Comparison of ENCODE assay signal across 13 mouse cellular contexts in the genomic region with DNA sequence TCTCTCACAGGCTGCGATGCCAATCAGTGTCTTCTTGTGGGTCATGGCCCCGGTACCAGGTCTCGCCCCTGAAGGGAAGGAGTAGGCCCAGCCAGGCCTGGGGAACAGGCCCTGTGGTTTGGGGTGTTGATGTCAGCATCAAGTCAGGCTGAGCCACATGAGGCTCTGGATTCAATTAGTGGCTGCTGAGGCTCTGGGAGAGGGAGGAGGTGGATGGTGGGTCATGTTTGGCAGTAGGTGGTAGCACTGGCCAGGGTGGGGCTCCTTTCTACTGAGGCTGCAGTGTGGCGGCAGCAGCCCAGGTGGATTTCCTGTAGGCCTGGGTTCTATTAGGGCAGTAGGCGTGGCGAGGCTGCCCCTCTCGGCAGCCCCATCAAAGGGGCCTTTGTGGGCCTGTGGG. TPM values are rescaled to one million over a fixed set of nuclear protein-coding genes. Genes with fewer than 3 reads are reported as not detected.
DNase-seq lines count a peak whose midpoint lies in the region; ATAC-seq and TF ChIP-seq lines count a peak whose summit lies in the region.
"Had no signal": no experiment of that assay in that cellular context is flagged by ENCODE, and none has a peak within 500 bp of the region (broad histone marks: within the 10 kb centered on the region; RNA-seq: fewer than 3 reads in every experiment).

No protein-coding gene starts in this region.

- no peak overlapping the region for H3K27ac ChIP-seq in liver, postnatal 0 days (ENCODE audit: low read depth)
- no peak overlapping the region for H3K27ac ChIP-seq in liver, embryonic 12.5 days
- H3K27ac ChIP-seq in embryonic facial prominence, embryonic 10.5 days (replicated peaks): peak overlapping the region; percentile 89
- peak overlapping the region; percentile 94 for H3K27ac ChIP-seq in limb, embryonic 14.5 days (replicated peaks; ENCODE audit: low read depth, low read length)
- no peak overlapping the region for H3K27ac ChIP-seq in thymus, adult 2 months (ENCODE audit: control insufficient read depth, insufficient read depth, low read length)
- H3K27ac ChIP-seq: liver, embryonic 13.5 days had no signal

- H3K4me2 ChIP-seq in liver, postnatal 0 days (ENCODE audit: low read depth, low read length): no peak overlapping the region
- H3K4me2 ChIP-seq in liver, embryonic 12.5 days: no peak overlapping the region
- H3K4me2 ChIP-seq in limb, embryonic 14.5 days (replicated peaks; ENCODE audit: low read depth, low read length, severe bottlenecking): peak overlapping the region; percentile 31; the same call in 1 of the 2 replicates
- H3K4me2 ChIP-seq: liver, embryonic 13.5 days had no signal

- TF ChIP-seq EP300 in liver, postnatal 0 days (IDR thresholded peaks at IDR 0.05; ENCODE audit: low read depth): no peak

- peaks cover 8% of the 10 kb centered on the region for H3K4me1 ChIP-seq in liver, postnatal 0 days (ENCODE audit: insufficient read depth)
- peaks cover 18% of the 10 kb centered on the region for H3K4me1 ChIP-seq in liver, embryonic 12.5 days
- H3K4me1 ChIP-seq in embryonic facial prominence, embryonic 10.5 days: peaks cover 100% of the 10 kb centered on the region
- H3K4me1 ChIP-seq in limb, embryonic 14.5 days (ENCODE audit: control insufficient read depth, insufficient read depth, low read length): peaks cover 84% of the 10 kb centered on the region
- H3K4me1 ChIP-seq in thymus, adult 2 months (replicated peaks; ENCODE audit: control insufficient read depth, insufficient read depth, low read length): no peaks in the 10 kb centered on the region

- no peak for ATAC-seq in liver, postnatal 0 days
- no peak for ATAC-seq in liver, embryonic 12.5 days
- ATAC-seq in limb, embryonic 14.5 days (ENCODE audit: low FRiP score, low read depth): peak; percentile 84
- ATAC-seq: activated CD4-positive, CD25-positive, alpha-beta regulatory T cell, adult 4 months had no signal

- no peak for TF ChIP-seq POLR2A in limb, embryonic 14.5 days (IDR thresholded peaks at IDR 0.05; ENCODE audit: borderline replicate concordance, extremely low read depth, insufficient read depth, insufficient read length)
- no peak for TF ChIP-seq POLR2A in thymus, adult 2 months (IDR thresholded peaks at IDR 0.05; ENCODE audit: control insufficient read depth, extremely low read depth, insufficient read depth, low read length, poor library complexity)

- no peaks in the 10 kb centered on the region for H3K27me3 ChIP-seq in liver, postnatal 0 days (ENCODE audit: insufficient read depth, low read length)
- no peaks in the 10 kb centered on the region for H3K27me3 ChIP-seq in liver, embryonic 12.5 days (replicated peaks)
- H3K27me3 ChIP-seq in embryonic facial prominence, embryonic 10.5 days (replicated peaks; ENCODE audit: low read depth, poor library complexity, severe bottlenecking): no peaks in the 10 kb centered on the region
- no peaks in the 10 kb centered on the region for H3K27me3 ChIP-seq in limb, embryonic 14.5 days (ENCODE audit: control insufficient read depth, insufficient read depth, low read length)
- H3K27me3 ChIP-seq in thymus, adult 2 months (ENCODE audit: control insufficient read depth, insufficient read depth, low read length): no peaks in the 10 kb centered on the region
- H3K27me3 ChIP-seq: liver, embryonic 13.5 days had no signal

- peak; percentile 92 for DNase-seq in heart, adult 11 months
- no peak for DNase-seq in heart, adult 8-10 months (ENCODE audit: low spot score)
- no peak for DNase-seq in liver, postnatal 0 days
- DNase-seq in embryonic facial prominence, embryonic 10.5 days (ENCODE audit: low spot score): peak; percentile 92
- peak; percentile 86 for DNase-seq in limb, embryonic 14.5 days (ENCODE audit: low spot score)
- no peak for DNase-seq in thymus, adult 2 months
- no peak for DNase-seq in spleen, postnatal 36 days (ENCODE audit: low spot score in 2 of 2)
- DNase-seq: cerebellum, adult 8-10 months; kidney, postnatal 25 days; liver, embryonic 13.5 days; thymus, postnatal 36 days had no signal

- no peaks in the 10 kb centered on the region for H3K9me3 ChIP-seq in liver, postnatal 0 days (ENCODE audit: low read length)
- no peaks in the 10 kb centered on the region for H3K9me3 ChIP-seq in liver, embryonic 12.5 days (replicated peaks)
- H3K9me3 ChIP-seq in embryonic facial prominence, embryonic 10.5 days: no peaks in the 10 kb centered on the region
- H3K9me3 ChIP-seq in limb, embryonic 14.5 days (ENCODE audit: control insufficient read depth, low read length): no peaks in the 10 kb centered on the region
- H3K9me3 ChIP-seq: liver, embryonic 13.5 days had no signal

- H3K36me3 ChIP-seq in liver, postnatal 0 days (replicated peaks; ENCODE audit: insufficient read depth, low read length): peaks cover 67% of the 10 kb centered on the region
- peaks cover 77% of the 10 kb centered on the region for H3K36me3 ChIP-seq in liver, embryonic 12.5 days
- H3K36me3 ChIP-seq in embryonic facial prominence, embryonic 10.5 days (replicated peaks): peaks cover 85% of the 10 kb centered on the region
- peaks cover 67% of the 10 kb centered on the region for H3K36me3 ChIP-seq in limb, embryonic 14.5 days (ENCODE audit: control insufficient read depth, insufficient read depth, low read length)
- peaks cover 45% of the 10 kb centered on the region for H3K36me3 ChIP-seq in thymus, adult 2 months (ENCODE audit: control insufficient read depth, insufficient read depth, low read length)

- no peak for TF ChIP-seq CTCF in liver, postnatal 0 days (IDR thresholded peaks at IDR 0.05; ENCODE audit: low read depth)
- TF ChIP-seq CTCF in thymus, adult 2 months (IDR thresholded peaks at IDR 0.05; ENCODE audit: borderline replicate concordance, control insufficient read depth, extremely low read depth, insufficient read depth, low read length, poor library complexity): no peak

- 0 out of 2 replicates have a peak overlapping the region, but pooled peaks have one; percentile 16 for H3K9ac ChIP-seq in liver, postnatal 0 days (replicated peaks)
- no peak overlapping the region for H3K9ac ChIP-seq in liver, embryonic 12.5 days
- peak overlapping the region; percentile 38 for H3K9ac ChIP-seq in limb, embryonic 14.5 days (ENCODE audit: low read depth, low read length, severe bottlenecking)
- H3K9ac ChIP-seq: liver, embryonic 13.5 days had no signal

- no peak overlapping the region for H3K4me3 ChIP-seq in liver, postnatal 0 days (ENCODE audit: low read depth, low read length)
- H3K4me3 ChIP-seq in liver, embryonic 12.5 days: no peak overlapping the region
- peak overlapping the region; percentile 4; the same call in 1 of the 2 replicates for H3K4me3 ChIP-seq in embryonic facial prominence, embryonic 10.5 days
- H3K4me3 ChIP-seq in limb, embryonic 14.5 days (replicated peaks; ENCODE audit: low read length): 0 out of 2 replicates have a peak overlapping the region, but pooled peaks have one; percentile 4
- H3K4me3 ChIP-seq in thymus, adult 2 months (ENCODE audit: control insufficient read depth, insufficient read depth, low read length): no peak overlapping the region
- H3K4me3 ChIP-seq: liver, embryonic 13.5 days had no signal

- 67% methylated on average over 7 of the region's 7 CpGs for WGBS in liver, postnatal 0 days (ENCODE audit: insufficient replicate concordance)
- WGBS in liver, embryonic 12.5 days (ENCODE audit: insufficient replicate concordance): 67% methylated on average over 7 of the region's 7 CpGs
- 38% methylated on average over 7 of the region's 7 CpGs for whole genome bisulfite sequencing in embryonic facial prominence, embryonic 10.5 days
- 18% methylated on average over 7 of the region's 7 CpGs for WGBS in limb, embryonic 14.5 days
- 83% methylated on average over 7 of the region's 7 CpGs for WGBS in thymus, adult 2 months

RNA-seq across cellular contexts. Expression of gene Dnaja3, which starts 11.8 kb away (rescaled TPM):
- 100 to 1,000 TPM; 146 to 154 (median 153) TPM for total RNA-seq in heart, adult 8-10 months (2022)
- polyA plus RNA-seq in liver, postnatal 0 days (2015; fragmentation: Nextera tagmentation; extraction: Ambion mirVana): 66.0 and 70.5 TPM in 2 replicates
- polyA plus RNA-seq in liver, embryonic 12.5 days (2016; fragmentation: Nextera tagmentation; extraction: Ambion mirVana): 69.2 and 74.2 TPM in 2 replicates
- 66.6 and 66.7 TPM in 2 replicates for polyA plus RNA-seq in embryonic facial prominence, embryonic 10.5 days (2016; fragmentation: Nextera tagmentation; extraction: Ambion mirVana)
- 27.0 and 30.2 TPM in 2 replicates for polyA plus RNA-seq in limb, embryonic 14.5 days (2012; rRNA removed)
- polyA plus RNA-seq in limb, embryonic 14.5 days (2014; fragmentation: Nextera tagmentation; extraction: Ambion mirVana): 52.4 and 54.7 TPM in 2 replicates
- polyA plus RNA-seq in thymus, adult 2 months (2012; rRNA removed): 18.3 and 19.7 TPM in 2 replicates

RNA-seq across cellular contexts. Expression of gene Vasn, which starts 11.9 kb away (rescaled TPM):
- 1 to 10 TPM; 6.9 to 9.3 (median 8.1) TPM for total RNA-seq in heart, adult 8-10 months (2022)
- polyA plus RNA-seq in liver, postnatal 0 days (2015; fragmentation: Nextera tagmentation; extraction: Ambion mirVana): 1.6 and 1.9 TPM in 2 replicates
- polyA plus RNA-seq in liver, embryonic 12.5 days (2016; fragmentation: Nextera tagmentation; extraction: Ambion mirVana): 4.7 and 5.0 TPM in 2 replicates
- 14.4 and 16.2 TPM in 2 replicates for polyA plus RNA-seq in embryonic facial prominence, embryonic 10.5 days (2016; fragmentation: Nextera tagmentation; extraction: Ambion mirVana)
- 75.7 and 117 TPM in 2 replicates for polyA plus RNA-seq in limb, embryonic 14.5 days (2012; rRNA removed)
- 35.7 and 36.8 TPM in 2 replicates for polyA plus RNA-seq in limb, embryonic 14.5 days (2014; fragmentation: Nextera tagmentation; extraction: Ambion mirVana)
- polyA plus RNA-seq in thymus, adult 2 months (2012; rRNA removed): 5.3 and 8.1 TPM in 2 replicates

RNA-seq across cellular contexts. Expression of gene Pam16, which starts 26.8 kb away (rescaled TPM):
- 100 to 1,000 TPM; 145 to 188 (median 160) TPM for total RNA-seq in heart, adult 8-10 months (2022)
- 59.7 and 66.3 TPM in 2 replicates for polyA plus RNA-seq in liver, postnatal 0 days (2015; fragmentation: Nextera tagmentation; extraction: Ambion mirVana)
- polyA plus RNA-seq in liver, embryonic 12.5 days (2016; fragmentation: Nextera tagmentation; extraction: Ambion mirVana): 76.2 and 81.9 TPM in 2 replicates
- polyA plus RNA-seq in embryonic facial prominence, embryonic 10.5 days (2016; fragmentation: Nextera tagmentation; extraction: Ambion mirVana): 92.6 and 97.5 TPM in 2 replicates
- 72.7 and 80.1 TPM in 2 replicates for polyA plus RNA-seq in limb, embryonic 14.5 days (2012; rRNA removed)
- polyA plus RNA-seq in limb, embryonic 14.5 days (2014; fragmentation: Nextera tagmentation; extraction: Ambion mirVana): 92.5 and 94.1 TPM in 2 replicates
- polyA plus RNA-seq in thymus, adult 2 months (2012; rRNA removed): 35.7 and 40.4 TPM in 2 replicates

RNA-seq across cellular contexts. Expression of gene Coro7, which starts 28.0 kb away (rescaled TPM):
- 10 to 100 TPM; 11.3 to 16.1 (median 15.4) TPM for total RNA-seq in heart, adult 8-10 months (2022)
- 6.8 and 10.3 TPM in 2 replicates for polyA plus RNA-seq in liver, postnatal 0 days (2015; fragmentation: Nextera tagmentation; extraction: Ambion mirVana)
- polyA plus RNA-seq in liver, embryonic 12.5 days (2016; fragmentation: Nextera tagmentation; extraction: Ambion mirVana): 11.3 and 11.9 TPM in 2 replicates
- polyA plus RNA-seq in embryonic facial prominence, embryonic 10.5 days (2016; fragmentation: Nextera tagmentation; extraction: Ambion mirVana): 23.3 and 23.9 TPM in 2 replicates
- 40.8 and 51.1 TPM in 2 replicates for polyA plus RNA-seq in limb, embryonic 14.5 days (2012; rRNA removed)
- 15.0 and 16.0 TPM in 2 replicates for polyA plus RNA-seq in limb, embryonic 14.5 days (2014; fragmentation: Nextera tagmentation; extraction: Ambion mirVana)
- 391 and 423 TPM in 2 replicates for polyA plus RNA-seq in thymus, adult 2 months (2012; rRNA removed)

RNA-seq across cellular contexts. Expression of gene Glis2, which starts 57.1 kb away (rescaled TPM):
- 10 to 100 TPM in 2 of 4 experiments, 1 to 10 TPM in 2; 7.3 to 13.5 (median 9.5) TPM for total RNA-seq in heart, adult 8-10 months (2022)
- polyA plus RNA-seq in liver, postnatal 0 days (2015; fragmentation: Nextera tagmentation; extraction: Ambion mirVana): 1.7 and 1.9 TPM in 2 replicates
- 6.1 and 7.3 TPM in 2 replicates for polyA plus RNA-seq in liver, embryonic 12.5 days (2016; fragmentation: Nextera tagmentation; extraction: Ambion mirVana)
- polyA plus RNA-seq in embryonic facial prominence, embryonic 10.5 days (2016; fragmentation: Nextera tagmentation; extraction: Ambion mirVana): 22.2 and 22.3 TPM in 2 replicates
- 83.8 and 110 TPM in 2 replicates for polyA plus RNA-seq in limb, embryonic 14.5 days (2012; rRNA removed)
- polyA plus RNA-seq in limb, embryonic 14.5 days (2014; fragmentation: Nextera tagmentation; extraction: Ambion mirVana): 45.9 and 53.3 TPM in 2 replicates
- 11.8 and 14.3 TPM in 2 replicates for polyA plus RNA-seq in thymus, adult 2 months (2012; rRNA removed)

Comparison
In these comparisons a context has a peak if more than half of its experiments do, and no peak if none do; other contexts are left out.
1. DNase-seq: peak in heart, adult 11 months (single experiment), embryonic facial prominence, embryonic 10.5 days (single experiment) and limb, embryonic 14.5 days (single experiment); none in heart, adult 8-10 months (single experiment), liver, postnatal 0 days (single experiment), thymus, adult 2 months (single experiment) and spleen, postnatal 36 days (0 of 2).
2. H3K27ac ChIP-seq: peak in embryonic facial prominence, embryonic 10.5 days (single experiment) and limb, embryonic 14.5 days (single experiment); none in liver, postnatal 0 days (single experiment), liver, embryonic 12.5 days (single experiment) and thymus, adult 2 months (single experiment).
3. H3K4me3 ChIP-seq: peak in embryonic facial prominence, embryonic 10.5 days (single experiment) and limb, embryonic 14.5 days (single experiment); none in liver, postnatal 0 days (single experiment), liver, embryonic 12.5 days (single experiment) and thymus, adult 2 months (single experiment).